Mouse (Mus musculus): ENCODE data around the gene Skap1.

DNA sequence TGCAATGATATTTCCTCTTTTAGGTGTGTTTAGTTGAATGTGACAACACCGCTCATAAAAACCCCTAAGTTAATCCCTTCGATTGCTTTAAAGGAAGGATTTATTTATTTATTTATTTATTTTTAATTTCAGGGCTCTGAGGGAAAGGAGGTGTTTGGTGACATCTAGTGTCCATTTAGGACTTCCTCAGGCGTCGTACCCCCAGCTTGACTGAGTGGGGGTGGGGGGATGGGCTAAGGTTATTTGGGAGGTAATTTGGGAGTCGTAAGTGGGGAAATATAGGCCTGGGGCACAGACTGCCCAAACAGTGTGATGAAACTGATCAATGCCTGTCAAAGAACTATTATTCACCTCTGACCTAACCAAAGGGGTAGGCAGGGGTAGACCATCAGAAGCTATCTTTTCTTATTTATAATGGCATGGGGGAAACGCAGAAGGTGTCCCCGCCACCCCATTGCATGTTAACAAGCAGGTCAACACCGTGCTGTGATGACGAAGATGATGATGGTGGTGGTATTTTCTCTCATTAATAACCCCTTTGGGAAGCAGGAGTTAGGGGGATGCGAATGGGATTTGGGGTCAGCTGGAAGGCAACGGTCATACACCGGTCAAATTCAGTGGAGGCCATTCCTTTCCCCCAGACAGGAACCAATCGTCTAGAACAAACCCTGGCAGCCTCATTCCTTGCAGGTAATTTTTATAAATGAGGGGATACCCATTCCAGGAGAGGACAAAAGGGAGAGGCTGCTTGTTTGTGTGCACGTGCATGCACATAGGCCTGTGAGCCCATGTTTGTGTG, 273.5 kb downstream of the Skap1 start:
- TF ChIP-seq EP300 (IDR thresholded peaks at IDR 0.05; ENCODE audit: low read depth) (no peak), CTCF (IDR thresholded peaks at IDR 0.05; ENCODE audit: low read depth) (no peak)
